11 mouse cellular contexts compared by ENCODE assay signal in genomic region chr1:74025651-74026226, GRCm38 (mm10).
DNase-seq lines count a peak whose midpoint lies in the region; ATAC-seq and TF ChIP-seq lines count a peak whose summit lies in the region.
"Had no signal": no experiment of that assay in that cellular context is flagged by ENCODE, and none has a peak within 500 bp of the region (broad histone marks: within the 10 kb centered on the region; RNA-seq: fewer than 3 reads in every experiment).

No protein-coding gene starts in this region.

- H3K4me2 ChIP-seq in lung, embryonic 16.5 days (ENCODE audit: low read depth, low read length), result no peak overlapping the region
- no peak overlapping the region for H3K4me2 ChIP-seq in intestine, embryonic 15.5 days (replicated peaks)
- H3K4me2 ChIP-seq: hindbrain, embryonic 15.5 days had no signal

- H3K27me3 ChIP-seq in heart, embryonic 10.5 days (ENCODE audit: insufficient read depth, poor library complexity, severe bottlenecking), result no peaks in the 10 kb centered on the region
- H3K27me3 ChIP-seq in lung, embryonic 16.5 days (ENCODE audit: control insufficient read depth, insufficient read depth, low read depth, low read length), result no peaks in the 10 kb centered on the region
- H3K27me3 ChIP-seq in intestine, embryonic 15.5 days (replicated peaks), result no peaks in the 10 kb centered on the region
- H3K27me3 ChIP-seq: hindbrain, embryonic 15.5 days had no signal

- intact Hi-C loops in heart, postnatal 36 days (cut with DNase I), result no loop called here

- no peak for TF ChIP-seq POLR2A in lung, adult 2 months (IDR thresholded peaks at IDR 0.05; ENCODE audit: borderline replicate concordance, extremely low read depth, low read depth, low read length)

- peaks cover 96% of the 10 kb centered on the region for H3K4me1 ChIP-seq in heart, embryonic 10.5 days
- peaks cover 73% of the 10 kb centered on the region for H3K4me1 ChIP-seq in lung, embryonic 16.5 days (replicated peaks; ENCODE audit: control insufficient read depth, insufficient read depth, low read length)
- H3K4me1 ChIP-seq in lung, adult 2 months (ENCODE audit: control insufficient read depth, insufficient read depth, low read length), result peaks cover 81% of the 10 kb centered on the region
- H3K4me1 ChIP-seq in intestine, embryonic 15.5 days (replicated peaks), result peaks cover 59% of the 10 kb centered on the region

- ATAC-seq in lung, embryonic 16.5 days (ENCODE audit: low read depth), result peak; percentile 24; the same call in 1 of the 2 replicates
- ATAC-seq in intestine, embryonic 15.5 days, result no peak
- ATAC-seq: midbrain, embryonic 16.5 days had no signal

- no peak for TF ChIP-seq CTCF in lung, adult 2 months (IDR thresholded peaks at IDR 0.05; ENCODE audit: insufficient read depth, low read length)

- WGBS in heart, embryonic 10.5 days, result 29% methylated on average over 4 of the region's 4 CpGs
- 11% methylated on average over 4 of the region's 4 CpGs for WGBS in lung, embryonic 16.5 days
- WGBS in lung, adult 2 months, result 17% methylated on average over 4 of the region's 4 CpGs
- WGBS in intestine, embryonic 15.5 days, result 31% methylated on average over 4 of the region's 4 CpGs

- H3K27ac ChIP-seq in heart, embryonic 10.5 days, result peak overlapping the region; percentile 79
- H3K27ac ChIP-seq in lung, embryonic 16.5 days (ENCODE audit: low read length), result peak overlapping the region; percentile 97
- 0 out of 2 replicates have a peak overlapping the region, but pooled peaks have one; percentile 32 for H3K27ac ChIP-seq in intestine, embryonic 15.5 days
- H3K27ac ChIP-seq: hindbrain, embryonic 15.5 days had no signal

- no peak overlapping the region for H3K9ac ChIP-seq in lung, embryonic 16.5 days (ENCODE audit: low read length)
- H3K9ac ChIP-seq in intestine, embryonic 15.5 days, result no peak overlapping the region
- H3K9ac ChIP-seq: hindbrain, embryonic 15.5 days had no signal

- H3K4me3 ChIP-seq in heart, embryonic 10.5 days, result no peak overlapping the region
- H3K4me3 ChIP-seq in lung, embryonic 16.5 days (ENCODE audit: low read length), result no peak overlapping the region
- H3K4me3 ChIP-seq in lung, adult 2 months (replicated peaks; ENCODE audit: extremely low read depth, low read depth, low read length), result no peak overlapping the region
- H3K4me3 ChIP-seq in intestine, embryonic 15.5 days (replicated peaks), result no peak overlapping the region
- H3K4me3 ChIP-seq: hindbrain, embryonic 15.5 days had no signal

- H3K9me3 ChIP-seq in heart, embryonic 10.5 days, result no peaks in the 10 kb centered on the region
- no peaks in the 10 kb centered on the region for H3K9me3 ChIP-seq in lung, embryonic 16.5 days (ENCODE audit: control insufficient read depth, low read length)
- H3K9me3 ChIP-seq in intestine, embryonic 15.5 days, result no peaks in the 10 kb centered on the region
- H3K9me3 ChIP-seq: hindbrain, embryonic 15.5 days had no signal

- H3K36me3 ChIP-seq in heart, embryonic 10.5 days, result no peaks in the 10 kb centered on the region
- no peaks in the 10 kb centered on the region for H3K36me3 ChIP-seq in lung, embryonic 16.5 days (ENCODE audit: control insufficient read depth, insufficient read depth, low read length)
- H3K36me3 ChIP-seq in intestine, embryonic 15.5 days, result no peaks in the 10 kb centered on the region
- H3K36me3 ChIP-seq: hindbrain, embryonic 15.5 days had no signal

- DNase-seq in heart, embryonic 10.5 days (ENCODE audit: low spot score), result no peak
- no peak for DNase-seq in heart, postnatal 36 days
- DNase-seq in lung, adult 2 months, result no peak
- peak; percentile 33 for DNase-seq in mesoderm, embryonic 11.5 days (ENCODE audit: low read depth, low spot score)
- DNase-seq in right cerebral cortex, postnatal 36 days (ENCODE audit: low spot score in 2 of 2), result no peak
- DNase-seq in testis, postnatal 10 days (ENCODE audit: low spot score), result no peak
- DNase-seq: cerebellum, adult 2 months had no signal

Comparison
In these comparisons a context has a peak if more than half of its experiments do, and no peak if none do; other contexts are left out.
1. H3K27ac ChIP-seq: peak in every context shown above with its lines; median percentile 97 in lung, embryonic 16.5 days; 79 in heart, embryonic 10.5 days; 32 in intestine, embryonic 15.5 days.